Mouse (Mus musculus): Measurements from ENCODE around the gene 4933412E24Rik.

4933412E24Rik gene

GRCm38 (mm10) chr15:60016513-60016912 lies at the start of gene 4933412E24Rik:
Gene 4933412E24Rik, minus strand, starts transcription at chr15:60016613.
- DNase-seq (ENCODE audit: low read depth in 2 of 2, low spot score in 2 of 2), result no peak

GRCm38 (mm10) chr15:60030728-60031127 lies 14.3 kb upstream of the 4933412E24Rik start:
- no peak for DNase-seq (ENCODE audit: low read depth in 2 of 2, low spot score in 2 of 2)

- DNase-seq (ENCODE audit: low read depth in 2 of 2, low spot score in 2 of 2), result no peak
These were observed 4.8 kb upstream of the 4933412E24Rik start for GRCm38 (mm10) chr15:60021256-60021655.

GRCm38 (mm10) chr15:60010199-60010598 lies 6.2 kb downstream of the 4933412E24Rik start:
- no peak for DNase-seq (ENCODE audit: low read depth in 2 of 2, low spot score in 2 of 2)

- DNase-seq (ENCODE audit: low read depth in 2 of 2, low spot score in 2 of 2), result no peak
These were observed 6.8 kb downstream of the 4933412E24Rik start for GRCm38 (mm10) chr15:60009610-60010009.

- no peak for DNase-seq (ENCODE audit: low read depth in 2 of 2, low spot score in 2 of 2)
These were observed 32.6 kb downstream of the 4933412E24Rik start for GRCm38 (mm10) chr15:59983777-59984176.

GRCm38 (mm10) chr15:59975310-59975709 lies 41.1 kb downstream of the 4933412E24Rik start:
- DNase-seq (ENCODE audit: low read depth in 2 of 2, low spot score in 2 of 2), result no peak

GRCm38 (mm10) chr15:59974584-59974983 lies 41.8 kb downstream of the 4933412E24Rik start:
- no peak for DNase-seq (ENCODE audit: low read depth in 2 of 2, low spot score in 2 of 2)

- no peak for DNase-seq (ENCODE audit: low read depth in 2 of 2, low spot score in 2 of 2)
These were observed 42.5 kb downstream of the 4933412E24Rik start for GRCm38 (mm10) chr15:59973651-59974519.
